Mouse (Mus musculus) mature B cell (primary cell): Measurements from ENCODE around the gene Rspry1.

Source experiments
- in situ Hi-C: fragments of 300-500 bp; cut with MboI; formaldehyde crosslinking; loops from 2 replicates; pipeline ENCODE4 v1.14.3; 2019

Rspry1 gene

GRCm38 (mm10) chr8:94684287-94684686 lies 82.5 kb downstream of the Rspry1 start:
- in situ Hi-C loops, result no loop called here

GRCm38 (mm10) chr8:94685953-94686352 lies 84.2 kb downstream of the Rspry1 start:
- in situ Hi-C loops, result no loop called here

- in situ Hi-C loops, result no loop called here
Observed at GRCm38 (mm10) chr8:94694701-94695100, 93.0 kb downstream of the Rspry1 start.

GRCm38 (mm10) chr8:94695341-94695993 lies 93.7 kb downstream of the Rspry1 start:
- in situ Hi-C loops, result no loop called here

- in situ Hi-C loops, result no loop called here
Observed at GRCm38 (mm10) chr8:94695994-94696384, 94.3 kb downstream of the Rspry1 start, which contains the start of gene Pllp. Gene Pllp (minus strand): TSS chr8:94696278.

- in situ Hi-C loops, result no loop called here
Observed at GRCm38 (mm10) chr8:94696566-94696965, 94.8 kb downstream of the Rspry1 start.

GRCm38 (mm10) chr8:94697956-94698355 lies 96.2 kb downstream of the Rspry1 start:
- in situ Hi-C loops, result no loop called here

GRCm38 (mm10) chr8:94699366-94699765 lies 97.6 kb downstream of the Rspry1 start:
- in situ Hi-C loops, result no loop called here

GRCm38 (mm10) chr8:94700421-94700935 lies 98.7 kb downstream of the Rspry1 start:
- in situ Hi-C loops, result loop anchor here (5.0 to 10.0 kb wide), 2 partner anchors 117 to 204 kb away; no protein-coding TSS in a partner anchor

- in situ Hi-C loops, result loop anchor here (5.0 to 10.0 kb wide), 2 partner anchors 115 to 203 kb away; no protein-coding TSS in a partner anchor
Observed at GRCm38 (mm10) chr8:94702156-94702555, 100.4 kb downstream of the Rspry1 start.

GRCm38 (mm10) chr8:94702844-94703813 lies 101.4 kb downstream of the Rspry1 start:
- in situ Hi-C loops, result loop anchor here (5.0 to 10.0 kb wide), 2 partner anchors 114 to 202 kb away; no protein-coding TSS in a partner anchor

GRCm38 (mm10) chr8:94703972-94704668 lies 102.4 kb downstream of the Rspry1 start:
- in situ Hi-C loops, result loop anchor here (5.0 to 10.0 kb wide), 2 partner anchors 113 to 201 kb away; no protein-coding TSS in a partner anchor

GRCm38 (mm10) chr8:94704669-94704984 lies 102.9 kb downstream of the Rspry1 start:
- in situ Hi-C loops, result loop anchor here (5.0 to 10.0 kb wide), 2 partner anchors 113 to 200 kb away; no protein-coding TSS in a partner anchor

- in situ Hi-C loops, result loop anchor here (10.0 kb wide), 1 partner anchor 199 kb away; no protein-coding TSS in a partner anchor
Observed at GRCm38 (mm10) chr8:94705581-94706245, 104.0 kb downstream of the Rspry1 start.

GRCm38 (mm10) chr8:94706732-94707395 lies 105.1 kb downstream of the Rspry1 start:
- in situ Hi-C loops, result loop anchor here (10.0 kb wide), 1 partner anchor 198 kb away; no protein-coding TSS in a partner anchor
